Mouse (Mus musculus): ENCODE measurements at regions not wholly inside any gene's neighbourhood (a gene's known extent, or its start where the extent isn't known, plus 50 kb on each side); places are given as distances from the start of the nearest gene placed in this dataset.

DNA sequence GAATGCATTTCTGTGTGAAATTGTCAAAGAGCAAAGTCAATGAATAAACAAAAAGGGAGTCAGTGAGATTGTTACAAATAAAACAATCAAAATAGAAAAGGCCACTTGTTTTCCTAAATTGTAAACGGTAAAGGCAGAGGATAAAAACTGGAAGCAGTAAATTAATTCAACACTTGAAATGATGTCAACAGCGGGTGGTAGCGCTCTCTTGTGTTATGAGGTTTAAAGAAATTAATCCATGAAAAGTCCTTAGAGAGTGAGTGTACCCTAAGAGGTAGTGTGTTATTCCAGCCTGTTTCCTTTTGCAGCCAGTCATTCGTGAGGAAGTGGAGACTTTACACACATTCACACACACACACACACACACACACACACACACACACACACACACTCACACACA is 73.2 kb upstream of the Zc3h12c start:
- DNase-seq (ENCODE audit: low read depth, low spot score) = no peak

DNA sequence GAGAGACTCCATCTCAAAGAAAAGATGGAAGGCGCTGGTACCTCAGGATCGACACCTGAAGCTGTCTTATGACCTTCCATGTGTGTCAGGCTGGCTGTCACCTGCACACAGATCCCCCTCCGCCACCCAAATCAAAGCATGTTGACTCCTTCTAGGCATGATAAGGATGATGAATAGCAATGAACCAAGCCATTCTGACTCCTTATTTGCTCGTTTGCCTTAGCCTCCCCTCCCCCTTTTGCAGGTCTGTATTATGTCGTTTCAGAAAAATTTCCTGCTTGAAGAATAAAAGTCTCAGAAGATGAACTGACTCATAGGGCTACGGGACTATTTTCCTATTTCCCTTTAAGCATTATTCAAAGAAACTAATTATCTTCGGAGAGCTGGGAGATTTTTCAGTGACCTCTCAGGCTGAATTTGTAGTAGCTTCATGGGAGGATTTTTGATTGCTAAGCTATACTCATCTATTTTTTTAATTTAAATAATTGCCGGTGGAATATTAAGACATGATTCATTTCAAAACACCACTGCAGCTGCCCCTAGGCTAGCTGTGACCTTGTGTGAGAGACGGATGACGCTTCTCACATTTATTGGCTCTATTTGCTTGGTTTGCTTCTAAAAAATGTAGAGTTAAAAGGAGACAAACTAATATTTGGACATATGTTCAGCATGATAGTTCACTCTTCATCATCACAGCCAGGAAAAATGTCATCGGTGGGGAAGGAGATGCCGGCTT is 72.4 kb upstream of the Zc3h12c start:
- no peak for DNase-seq (ENCODE audit: low read depth, low spot score)

- DNase-seq (ENCODE audit: low read depth, low spot score) = no peak
Observed at GRCm38 (mm10) chr9:52234775-52235174, 66.4 kb upstream of the Zc3h12c start.

DNA sequence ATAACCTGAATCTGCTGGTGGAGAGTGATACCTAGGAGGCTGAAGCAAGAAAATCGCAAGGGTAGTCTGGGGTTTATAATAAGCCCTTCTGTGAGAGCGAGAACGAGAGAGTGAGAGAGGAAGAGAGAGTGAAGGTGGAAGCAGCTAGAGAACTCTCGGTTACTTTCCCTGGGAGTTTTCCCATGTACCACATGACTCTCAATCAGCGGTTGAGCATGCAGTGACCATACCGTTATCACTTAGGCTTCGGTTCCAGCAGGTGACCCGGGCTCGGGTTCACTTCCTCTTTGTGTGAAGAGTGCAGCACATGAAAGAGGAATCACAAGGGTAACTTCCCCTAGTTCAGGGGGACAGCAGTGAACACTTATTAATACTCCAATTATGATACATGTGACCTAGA is 61.2 kb upstream of the Zc3h12c start:
- DNase-seq (ENCODE audit: low read depth, low spot score) = no peak

- no peak for DNase-seq (ENCODE audit: low read depth, low spot score)
Observed at GRCm38 (mm10) chr9:52225646-52226045, 57.3 kb upstream of the Zc3h12c start.

DNA sequence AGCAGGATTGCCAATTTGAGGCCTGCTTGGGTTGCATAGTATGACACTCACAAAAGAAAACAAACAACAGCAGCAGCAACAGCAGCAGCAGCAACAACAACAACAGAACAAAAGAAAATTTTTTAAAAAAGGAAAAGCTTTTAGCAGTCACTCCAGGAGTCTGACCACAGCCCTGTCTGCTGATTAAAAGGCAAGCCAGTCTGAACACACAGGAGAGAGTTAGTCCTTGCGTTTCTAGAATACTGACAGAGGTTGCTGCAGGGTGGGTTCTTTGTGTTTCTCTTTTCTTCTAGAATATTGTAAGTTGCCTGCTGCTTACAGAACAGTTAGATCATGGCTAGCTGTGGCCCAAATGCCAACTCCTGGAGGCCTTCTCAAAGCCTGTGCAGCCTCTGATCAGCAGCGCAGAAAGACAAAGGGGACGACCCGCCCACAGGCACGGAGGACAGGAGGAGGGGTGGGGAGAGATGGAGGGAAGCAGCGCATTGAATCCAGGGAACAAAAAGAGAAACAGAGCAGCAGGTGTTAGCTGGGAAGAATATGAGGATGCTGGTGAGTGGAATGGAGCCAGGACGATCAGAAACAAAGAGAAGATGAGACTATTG is 55.2 kb upstream of the Zc3h12c start:
- DNase-seq (ENCODE audit: low read depth, low spot score) = no peak
